Mouse (Mus musculus): ENCODE data around the gene Anapc11. TPM values are rescaled to one million over a fixed set of nuclear protein-coding genes. Genes with fewer than 3 reads are reported as not detected.

Gene Anapc11
- polyA plus RNA-seq, 1 experiment from 2014 or later: 170 TPM

DNA sequence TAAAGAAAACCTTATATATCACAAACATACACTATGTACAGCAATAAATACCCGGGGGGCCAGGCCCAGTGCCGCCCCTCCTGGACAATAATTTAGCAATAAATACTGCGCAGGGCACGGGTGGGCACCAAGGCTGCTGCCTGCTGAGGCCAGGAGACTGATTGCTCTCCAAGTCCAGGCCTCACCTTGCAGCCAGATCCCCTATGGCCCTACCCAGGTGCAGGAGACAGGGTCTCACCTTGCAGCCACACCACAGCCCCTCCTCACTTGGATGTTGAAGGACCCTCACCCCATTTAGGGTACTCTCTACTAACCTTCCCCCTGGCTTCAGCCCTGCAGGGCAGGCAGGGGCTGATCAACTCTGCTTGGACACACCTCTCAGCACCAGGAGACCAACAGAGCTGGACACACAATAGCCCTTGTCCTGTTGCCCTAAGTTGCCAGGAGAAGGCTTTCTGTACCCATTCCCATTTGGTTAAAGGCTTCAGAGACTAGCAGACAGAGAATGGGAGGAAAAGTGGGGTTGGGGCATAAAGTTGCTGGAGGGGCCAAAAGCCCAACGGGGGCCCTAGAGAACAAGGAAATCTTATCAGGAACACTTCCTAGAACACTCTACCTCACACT is 27.0 kb downstream of the Anapc11 start, which contains the start of gene Sirt7:
TSS of gene Sirt7 (minus strand) at position 89 of the 624 bp plus-strand sequence.
- peak; percentile 29 for ATAC-seq (ENCODE audit: low FRiP score)
- WGBS: 26% methylated on average over 5 of the region's 5 CpGs
- Histone ChIP-seq H3K9ac (peak within 1 kb of the TSS; percentile 87), H3K27me3 (no peaks in the 10 kb centered on the region), H3K36me3 (peaks cover 55% of the 10 kb centered on the region), H3K9me3 (replicated peaks) (no peaks in the 10 kb centered on the region), H3K4me3 (peak within 1 kb of the TSS; percentile 99), H3K4me1 (peaks cover 29% of the 10 kb centered on the region), H3K27ac (peak within 1 kb of the TSS; percentile 80), H3K4me2 (replicated peaks) (peak within 1 kb of the TSS; percentile 99)

DNA sequence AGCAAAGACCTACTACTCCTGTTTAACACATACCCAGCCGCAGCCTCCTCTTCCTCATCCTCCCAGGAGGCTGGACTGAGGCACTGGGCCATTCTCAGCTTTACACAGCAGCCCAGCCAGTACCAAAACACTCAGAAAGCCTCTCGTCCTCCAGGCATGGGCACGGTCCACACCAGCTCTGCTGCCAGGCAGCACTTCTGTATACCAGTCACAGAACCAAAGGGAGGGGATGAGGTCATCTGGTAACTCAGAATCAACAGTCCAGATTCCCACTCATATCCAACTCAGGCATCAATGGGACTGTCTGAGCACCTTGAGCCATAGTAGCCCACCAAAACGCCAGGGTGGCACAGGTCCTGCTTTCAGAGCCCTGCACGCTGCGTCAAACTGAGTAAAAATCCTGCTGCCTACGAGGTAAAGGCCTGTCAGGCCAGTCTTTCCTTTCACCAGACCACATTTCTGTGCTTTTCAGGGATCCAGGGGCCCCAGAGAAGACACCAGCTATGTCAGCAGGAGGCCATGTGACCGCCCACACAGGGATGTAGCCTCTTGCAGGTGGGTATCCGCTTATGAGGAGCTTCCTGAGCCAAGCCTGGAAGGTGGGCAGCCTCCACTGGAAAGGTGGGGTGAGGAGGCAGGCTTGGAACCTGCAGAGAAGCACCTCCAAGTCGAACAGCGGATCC is 28.7 kb downstream of the Anapc11 start:
- 92% methylated on average over 11 of the region's 11 CpGs for WGBS
- no peak for ATAC-seq (ENCODE audit: low FRiP score)
- H3K4me2 ChIP-seq (replicated peaks): no peak overlapping the region
- H3K27ac ChIP-seq: no peak overlapping the region
- peaks cover 44% of the 10 kb centered on the region for H3K4me1 ChIP-seq
- no peak overlapping the region for H3K9ac ChIP-seq
- H3K36me3 ChIP-seq: peaks cover 41% of the 10 kb centered on the region
- H3K4me3 ChIP-seq: no peak overlapping the region
- H3K9me3 ChIP-seq (replicated peaks): no peaks in the 10 kb centered on the region
- no peaks in the 10 kb centered on the region for H3K27me3 ChIP-seq

DNA sequence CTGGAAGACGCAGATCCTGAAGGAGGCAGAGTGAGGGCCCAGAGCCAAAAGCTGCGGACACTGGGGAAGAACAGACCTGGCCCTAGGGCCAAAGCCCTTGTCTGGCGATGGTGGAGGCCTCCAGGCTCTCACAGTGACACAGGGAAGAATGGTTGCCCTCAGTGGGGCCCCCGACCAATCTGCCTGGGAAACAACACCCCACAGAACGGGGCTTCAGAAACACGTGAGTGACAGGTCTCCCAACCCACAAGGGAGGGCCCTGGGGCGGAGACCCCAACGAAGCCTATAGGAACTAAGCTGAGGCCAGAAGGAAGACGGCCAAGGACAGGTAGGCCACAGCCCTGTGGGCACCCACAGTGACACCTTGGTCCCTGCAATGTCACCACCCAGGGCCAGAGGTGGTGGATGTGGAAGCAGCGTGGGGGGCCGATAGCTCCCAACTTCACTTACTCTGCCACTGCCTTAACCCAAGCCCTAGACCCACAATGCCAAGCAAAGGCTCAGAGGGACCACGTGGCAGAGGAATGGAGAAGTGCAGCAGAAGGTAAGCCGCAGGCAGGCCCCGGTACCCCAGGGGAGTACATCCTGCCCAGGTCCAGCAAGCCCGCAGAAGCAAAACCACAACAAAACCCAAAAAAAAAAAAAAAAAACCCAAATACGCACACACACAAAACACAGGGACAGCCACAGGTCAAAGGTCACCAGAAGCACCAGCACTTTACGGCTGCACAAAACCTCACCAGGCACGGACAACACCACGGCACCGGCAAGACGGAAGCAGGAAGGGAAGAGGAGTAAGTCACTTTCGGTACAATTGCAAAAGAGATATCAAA is 29.5 kb downstream of the Anapc11 start:
- H3K36me3 ChIP-seq: peaks cover 33% of the 10 kb centered on the region
- H3K9me3 ChIP-seq (replicated peaks): no peaks in the 10 kb centered on the region
- 85% methylated on average over 22 of the region's 22 CpGs for WGBS

DNA sequence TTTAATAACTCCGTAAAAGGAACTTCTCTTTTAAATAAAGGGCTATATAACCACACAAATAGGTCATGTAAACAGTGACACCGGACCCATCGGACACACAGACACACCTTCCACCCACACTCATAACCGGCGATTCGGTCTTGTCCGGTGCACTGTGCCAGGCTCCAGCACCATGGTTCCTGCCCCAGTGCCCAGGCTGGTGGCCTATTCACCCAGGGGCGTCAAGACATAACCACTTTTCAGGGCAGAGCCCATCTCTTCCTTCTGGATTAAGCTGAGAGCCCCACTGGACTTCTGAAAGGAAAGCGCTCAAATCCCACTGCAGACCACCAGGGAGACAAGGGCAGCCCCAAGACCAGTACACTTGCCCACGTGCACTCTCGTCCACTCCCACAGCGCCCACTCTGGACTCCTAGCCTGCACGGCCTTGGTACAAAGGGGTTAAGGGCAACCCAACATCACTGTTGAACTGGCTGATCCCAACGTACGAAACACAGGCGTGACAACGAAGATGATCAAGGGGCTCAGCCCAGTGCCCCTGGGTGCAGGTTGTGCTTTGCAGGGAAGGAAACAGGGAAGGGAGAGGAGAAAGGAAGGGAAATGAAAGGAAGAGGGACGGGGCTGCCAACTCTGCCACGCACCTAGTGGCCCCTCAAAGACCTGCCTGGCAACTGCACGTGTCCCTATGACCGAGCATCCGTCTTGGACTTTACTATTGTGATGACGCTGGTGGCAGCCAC is 30.6 kb downstream of the Anapc11 start:
- Histone ChIP-seq H3K9ac (no peak overlapping the region), H3K36me3 (peaks cover 27% of the 10 kb centered on the region), H3K4me3 (no peak overlapping the region), H3K27me3 (no peaks in the 10 kb centered on the region), H3K27ac (no peak overlapping the region), H3K4me1 (peaks cover 46% of the 10 kb centered on the region), H3K9me3 (replicated peaks) (no peaks in the 10 kb centered on the region), H3K4me2 (replicated peaks) (no peak overlapping the region)
- ATAC-seq (ENCODE audit: low FRiP score): no peak
- WGBS: 96% methylated on average over 23 of the region's 23 CpGs

More for the DNA sequence above, 29.5 kb downstream of the Anapc11 start:
- no peak overlapping the region for H3K27ac ChIP-seq
- no peak overlapping the region for H3K9ac ChIP-seq
- no peak overlapping the region for H3K4me2 ChIP-seq (replicated peaks)
- H3K4me3 ChIP-seq: no peak overlapping the region
- H3K27me3 ChIP-seq: no peaks in the 10 kb centered on the region
- peaks cover 51% of the 10 kb centered on the region for H3K4me1 ChIP-seq
- no peak for ATAC-seq (ENCODE audit: low FRiP score)

DNA sequence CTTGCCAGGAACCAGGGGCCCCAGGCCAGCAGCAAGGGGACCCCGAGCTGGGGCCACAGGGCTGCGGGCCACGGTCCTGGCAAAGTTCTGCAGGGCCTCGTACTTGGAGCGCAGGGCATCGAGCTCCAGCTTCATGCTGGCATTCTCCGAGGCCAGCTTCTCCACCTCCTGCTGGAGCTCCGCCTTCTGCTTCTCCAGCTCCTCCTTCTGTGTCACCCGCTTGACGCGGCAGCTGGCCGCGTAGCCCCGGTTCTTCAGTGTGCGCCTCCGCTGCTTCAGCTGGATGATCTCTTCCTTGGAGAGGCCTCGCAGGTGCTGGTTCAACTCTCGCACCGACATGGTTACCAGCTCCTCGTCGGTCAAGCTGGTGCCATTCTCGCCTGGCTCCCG is 31.1 kb downstream of the Anapc11 start:
- Histone ChIP-seq H3K4me3 (no peak overlapping the region), H3K9ac (peak overlapping the region; percentile 33; the same call in 1 of the 2 replicates), H3K9me3 (replicated peaks) (no peaks in the 10 kb centered on the region), H3K4me1 (peaks cover 43% of the 10 kb centered on the region), H3K36me3 (peaks cover 27% of the 10 kb centered on the region), H3K27ac (peak overlapping the region; percentile 64; the same call in 1 of the 2 replicates), H3K27me3 (no peaks in the 10 kb centered on the region), H3K4me2 (replicated peaks) (peak overlapping the region; percentile 29)
- ATAC-seq (ENCODE audit: low FRiP score): no peak
- WGBS: 76% methylated on average over 23 of the region's 23 CpGs

DNA sequence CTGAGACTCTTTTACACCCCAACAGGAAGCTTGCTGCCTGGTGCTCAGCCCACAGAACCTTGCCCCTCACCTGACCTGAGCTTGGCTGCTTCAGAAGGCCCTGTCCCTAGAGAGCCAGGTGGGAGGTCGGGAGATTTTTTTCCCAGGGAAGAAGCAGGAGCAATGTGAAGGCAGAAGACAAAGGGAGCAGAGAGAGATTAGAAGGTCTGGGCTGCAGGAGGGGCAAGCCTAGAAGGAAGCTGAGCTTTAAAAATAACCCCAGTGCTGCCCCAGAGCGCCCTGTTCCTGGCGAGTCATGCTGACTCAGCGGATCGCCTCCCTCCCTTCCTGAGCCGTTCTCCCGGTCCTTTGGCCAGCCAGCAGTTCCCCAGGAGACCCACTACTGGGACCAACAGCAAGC is 31.7 kb downstream of the Anapc11 start:
- Histone ChIP-seq H3K4me3 (0 out of 2 replicates have a peak overlapping the region, but pooled peaks have one; percentile 7), H3K9ac (peak overlapping the region; percentile 33), H3K27ac (peak overlapping the region; percentile 64), H3K27me3 (no peaks in the 10 kb centered on the region), H3K4me2 (replicated peaks) (peak overlapping the region; percentile 29), H3K4me1 (peaks cover 41% of the 10 kb centered on the region), H3K36me3 (peaks cover 27% of the 10 kb centered on the region), H3K9me3 (replicated peaks) (no peaks in the 10 kb centered on the region)
- ATAC-seq (ENCODE audit: low FRiP score): no peak
- 25% methylated on average over 7 of the region's 7 CpGs for WGBS

DNA sequence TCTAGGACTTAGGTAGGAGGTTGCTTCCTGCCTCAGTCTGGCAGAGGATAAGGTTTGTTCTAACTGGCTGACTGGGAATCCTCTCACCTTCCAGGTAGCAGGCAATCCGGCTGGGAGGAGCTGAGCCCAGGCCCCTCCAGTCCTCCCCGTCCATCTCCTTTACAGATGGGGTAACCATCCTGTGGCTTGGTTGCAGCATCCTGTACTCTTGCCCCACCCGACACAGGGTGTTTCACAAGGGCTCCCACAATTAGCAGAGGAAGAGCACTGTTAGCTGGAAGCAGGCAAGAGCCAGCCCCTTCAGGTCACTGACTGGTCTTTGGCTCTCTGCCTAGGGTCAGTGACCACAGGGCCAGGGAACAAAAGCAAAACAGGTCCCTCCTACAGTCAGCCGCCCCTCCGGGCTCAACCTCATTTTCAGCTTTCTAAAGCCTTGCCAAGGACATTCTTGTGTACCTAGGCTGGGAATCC is 32.2 kb downstream of the Anapc11 start:
- no peak for ATAC-seq (ENCODE audit: low FRiP score)

DNA sequence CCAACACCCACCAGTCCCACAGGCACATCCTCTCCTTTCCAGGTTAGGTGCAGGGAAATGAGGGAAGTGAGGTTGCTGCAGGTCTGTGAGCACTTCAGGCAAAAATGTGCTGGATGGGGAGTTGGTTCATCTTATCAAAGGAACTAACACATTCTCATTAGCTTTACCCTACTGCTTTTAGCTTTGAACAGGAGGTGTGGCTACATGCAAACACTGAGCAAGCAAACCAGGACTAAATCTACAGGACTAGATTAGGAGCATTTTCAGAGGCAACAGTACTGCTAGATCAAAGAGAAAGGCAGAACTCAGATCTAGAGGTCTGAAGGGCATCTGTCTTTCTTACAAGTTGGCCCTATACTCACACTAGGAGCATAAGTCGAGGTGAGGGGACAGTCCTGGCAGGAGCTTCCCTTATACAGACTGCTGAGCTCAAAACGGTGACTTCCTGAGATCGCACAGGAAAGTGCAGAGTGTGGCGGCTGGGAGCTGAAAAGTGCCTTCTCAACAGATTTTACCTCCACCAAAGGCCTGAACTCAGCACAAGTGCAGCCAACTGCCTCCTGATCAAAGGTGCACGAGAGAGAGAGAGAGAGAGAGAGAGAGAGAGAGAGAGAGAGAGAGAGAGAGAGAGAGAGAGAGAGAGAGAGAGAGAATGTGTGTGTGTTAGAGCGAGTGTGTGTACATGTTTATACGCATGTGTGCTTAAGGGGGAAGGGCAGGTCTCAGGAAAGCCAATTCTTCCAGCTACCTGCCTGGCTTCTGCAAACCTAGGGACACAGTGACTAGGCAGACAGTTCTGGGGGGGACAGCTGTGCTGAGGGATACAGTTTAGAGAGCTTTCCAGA is 32.9 kb downstream of the Anapc11 start:
- Histone ChIP-seq H3K36me3 (peaks cover 27% of the 10 kb centered on the region), H3K27me3 (no peaks in the 10 kb centered on the region), H3K4me2 (replicated peaks) (peak overlapping the region; percentile 82; the same call in 1 of the 2 replicates), H3K9ac (peak overlapping the region; percentile 33), H3K4me3 (peak overlapping the region; percentile 95; the same call in 1 of the 2 replicates), H3K9me3 (replicated peaks) (no peaks in the 10 kb centered on the region), H3K27ac (no peak overlapping the region), H3K4me1 (peaks cover 36% of the 10 kb centered on the region)
- no peak for ATAC-seq (ENCODE audit: low FRiP score)
- 41% methylated on average over 7 of the region's 7 CpGs for WGBS

More for the DNA sequence above, 32.2 kb downstream of the Anapc11 start:
- no peaks in the 10 kb centered on the region for H3K9me3 ChIP-seq (replicated peaks)
- no peaks in the 10 kb centered on the region for H3K27me3 ChIP-seq
- peak overlapping the region; percentile 33 for H3K9ac ChIP-seq
- peak overlapping the region; percentile 64 for H3K27ac ChIP-seq
- H3K4me1 ChIP-seq: peaks cover 37% of the 10 kb centered on the region
- H3K36me3 ChIP-seq: peaks cover 27% of the 10 kb centered on the region
- H3K4me3 ChIP-seq: 0 out of 2 replicates have a peak overlapping the region, but pooled peaks have one; percentile 7
- peak overlapping the region; percentile 29 for H3K4me2 ChIP-seq (replicated peaks)
- WGBS: 32% methylated on average over 5 of the region's 5 CpGs

DNA sequence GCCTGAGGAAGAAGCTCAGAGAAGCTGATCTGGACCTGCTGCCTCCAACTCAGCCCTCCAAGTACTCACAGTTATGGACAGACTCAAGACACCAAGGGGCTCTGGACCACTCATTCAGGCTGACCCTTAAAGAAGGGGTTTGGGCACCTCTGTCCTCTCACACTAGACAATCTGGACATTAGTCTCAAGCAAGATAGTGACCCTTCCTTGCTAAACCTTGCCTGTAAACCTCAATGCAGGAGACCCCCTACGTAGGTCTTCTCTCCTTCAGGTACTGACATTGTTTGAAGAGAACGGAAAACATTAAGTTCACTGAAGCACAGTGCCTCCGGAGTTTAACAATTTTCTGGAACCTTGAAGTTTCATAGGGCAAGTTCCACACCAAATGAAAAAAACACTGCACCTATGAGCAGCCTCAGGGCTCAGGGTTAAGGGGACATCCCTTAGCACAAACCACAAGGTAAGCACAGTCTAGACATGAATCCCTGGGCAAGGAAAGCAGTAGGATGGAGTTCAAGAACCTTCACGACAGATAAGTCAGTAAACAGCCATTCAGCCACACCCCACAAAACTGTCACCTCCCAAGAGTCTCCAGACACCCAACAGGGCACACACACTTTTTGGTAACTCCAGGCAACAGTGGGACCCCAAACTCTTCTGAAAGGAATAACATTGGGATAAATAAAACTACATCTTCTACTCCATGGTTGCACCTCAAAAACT is 33.7 kb downstream of the Anapc11 start:
- ATAC-seq (ENCODE audit: low FRiP score): no peak
- Histone ChIP-seq H3K9ac (peak overlapping the region; percentile 95), H3K27ac (peak overlapping the region; percentile 89; the same call in 1 of the 2 replicates), H3K4me1 (peaks cover 36% of the 10 kb centered on the region), H3K4me3 (peak overlapping the region; percentile 95), H3K36me3 (peaks cover 22% of the 10 kb centered on the region), H3K4me2 (replicated peaks) (peak overlapping the region; percentile 82), H3K9me3 (replicated peaks) (no peaks in the 10 kb centered on the region), H3K27me3 (no peaks in the 10 kb centered on the region)
- 67% methylated on average over 4 of the region's 4 CpGs for WGBS

Data from hindbrain, embryonic 12.5 days (tissue).